Mouse (Mus musculus) lung, adult 2 months (tissue): ENCODE measurements around the gene Ogdh.

Source experiments
- CTCF ChIP-seq: fragments of 200-500 bp; IDR thresholded peaks from 2 replicates; pipeline ENCODE4 v1.5.1; 2011; ENCODE audit warnings: mild to moderate bottlenecking, low read length, control low read depth; ENCODE audit not compliant: insufficient read depth
- POLR2A ChIP-seq: fragments of 200-500 bp; IDR thresholded peaks from 2 replicates; pipeline ENCODE4 v1.6.1; 2011; ENCODE audit warnings: low read depth, mild to moderate bottlenecking, control low read depth, low read length, borderline replicate concordance; ENCODE audit errors: extremely low read depth

GRCm38 (mm10) chr11:6252248-6252647, 39.2 kb upstream of the Ogdh start:
- TF ChIP-seq CTCF, result no peak
- no peak for TF ChIP-seq POLR2A
